Mouse (Mus musculus) MEL (cell line): Measurements from ENCODE around the gene Cacna1h.

Experiments
- NRF1 ChIP-seq: IDR thresholded peaks from 2 replicates; pipeline ENCODE4 v1.6.1; 2014; ENCODE audit warnings: low read depth, mild to moderate bottlenecking, inconsistent platforms, low read length, improper control_type of control experiment, moderate library complexity; ENCODE audit not compliant: poor library complexity, insufficient read depth, severe bottlenecking
- ZC3H11A ChIP-seq: IDR thresholded peaks from 2 replicates; pipeline ENCODE4 v1.6.1; 2012; ENCODE audit warnings: low read depth, mild to moderate bottlenecking, inconsistent platforms, low read length, improper control_type of control experiment

- no peak for TF ChIP-seq NRF1
- TF ChIP-seq ZC3H11A, result no peak
These were observed 25.1 kb downstream of the Cacna1h start for GRCm38 (mm10) chr17:25408302-25408999.
